Mouse (Mus musculus) forebrain, embryonic 14.5 days (tissue): Measurements from ENCODE around the gene Fmnl1. TPM values are rescaled to one million over a fixed set of nuclear protein-coding genes. Genes with fewer than 3 reads are reported as not detected.

Experiments
- ATAC-seq: fragments of 200-750 bp; cut with Nextera tagmentation; 2 replicates; pipeline ENCODE4 v1.8.0; 2017; ENCODE audit warnings: mild to moderate bottlenecking, moderate library complexity
- DNase-seq: peaks from one replicate; pipeline ENCODE4 v3.0.0-alpha.2; 2015; ENCODE audit warnings: low spot score
- H3K27ac ChIP-seq: fragments of 300-500 bp; sonication (generic); 2 replicates; pipeline ENCODE4 v1.5.1; 2014; ENCODE audit warnings: low read depth, mild to moderate bottlenecking, control low read depth, low read length, moderate library complexity
- H3K27me3 ChIP-seq: fragments of 300-500 bp; sonication (generic); replicated peaks from 2 replicates; pipeline ENCODE4 v1.6.1; 2014; ENCODE audit warnings: low read length, control low read depth, mixed read lengths; ENCODE audit not compliant: control insufficient read depth, insufficient read depth
- H3K36me3 ChIP-seq: fragments of 300-500 bp; sonication (generic); 2 replicates; pipeline ENCODE4 v1.6.1; 2014; ENCODE audit warnings: low read length, control low read depth; ENCODE audit not compliant: control insufficient read depth, insufficient read depth
- H3K4me1 ChIP-seq: fragments of 300-500 bp; sonication (generic); 2 replicates; pipeline ENCODE4 v1.6.1; 2014; ENCODE audit warnings: antibody characterized with exemption, low read length, control low read depth; ENCODE audit not compliant: control insufficient read depth, insufficient read depth
- H3K4me2 ChIP-seq: fragments of 300-500 bp; sonication (generic); 2 replicates; pipeline ENCODE4 v1.6.1; 2014; ENCODE audit warnings: mild to moderate bottlenecking, control low read depth, low read length
- H3K4me3 ChIP-seq: fragments of 300-500 bp; sonication (generic); 2 replicates; pipeline ENCODE4 v1.5.1; 2014; ENCODE audit warnings: low read depth, low read length, control low read depth
- H3K9ac ChIP-seq: fragments of 300-500 bp; sonication (generic); 2 replicates; pipeline ENCODE4 v1.6.1; 2014; ENCODE audit warnings: mild to moderate bottlenecking, low read length, control low read depth, moderate library complexity
- H3K9me3 ChIP-seq: fragments of 300-500 bp; sonication (generic); replicated peaks from 2 replicates; pipeline ENCODE4 v1.6.1; 2016; ENCODE audit warnings: low read length, control low read depth, mixed read lengths; ENCODE audit not compliant: control insufficient read depth
- WGBS: fragments of 180-500 bp; shearing (Covaris S2); extraction: QIAGEN DNeasy Blood & Tissue Kit; methylation state at CpG from one replicate; pipeline ENCODE4 v1.1.7; 2014; 5-methylcytosine and 5-hydroxymethylcytosine counted together
- polyA plus RNA-seq: library from polyadenylated mRNA; unstranded; fragments of >200 nt; fragmentation: Nextera tagmentation; extraction: Ambion mirVana; gene quantifications from 2 replicates; pipeline ENCODE4 v1.2.1, GENCODE M21; 2014

Fmnl1 gene
- polyA plus RNA-seq, 1 experiment from 2014 or later: 1.2 TPM

GRCm38 (mm10) chr11:103171703-103172391, 940 bp downstream of the Fmnl1 start:
- Histone ChIP-seq H3K4me1 (no peaks in the 10 kb centered on the region), H3K4me3 (peak overlapping the region; percentile 63), H3K27me3 (peaks cover 32% of the 10 kb centered on the region), H3K4me2 (peak overlapping the region; percentile 84), H3K36me3 (no peaks in the 10 kb centered on the region), H3K9ac (no peak overlapping the region), H3K27ac (no peak overlapping the region), H3K9me3 (no peaks in the 10 kb centered on the region)
- DNase-seq (no peak), ATAC-seq (no peak)
- 51% methylated on average over 9 of the region's 9 CpGs for WGBS

- H3K4me1 ChIP-seq: no peaks in the 10 kb centered on the region
- no peak for DNase-seq
- no peak overlapping the region; the same call in 1 of the 2 replicates for H3K4me2 ChIP-seq
- no peaks in the 10 kb centered on the region for H3K36me3 ChIP-seq
- no peak overlapping the region for H3K4me3 ChIP-seq
- no peak overlapping the region for H3K9ac ChIP-seq
- peaks cover 32% of the 10 kb centered on the region for H3K27me3 ChIP-seq
- H3K9me3 ChIP-seq: no peaks in the 10 kb centered on the region
- WGBS: 61% methylated on average over 6 of the region's 6 CpGs
- H3K27ac ChIP-seq: no peak overlapping the region
- ATAC-seq: no peak
These were observed 1.6 kb downstream of the Fmnl1 start for GRCm38 (mm10) chr11:103172392-103173040.

- Histone ChIP-seq H3K27ac (no peak overlapping the region), H3K4me2 (no peak overlapping the region), H3K4me1 (no peaks in the 10 kb centered on the region), H3K36me3 (no peaks in the 10 kb centered on the region), H3K9me3 (no peaks in the 10 kb centered on the region), H3K9ac (no peak overlapping the region), H3K4me3 (no peak overlapping the region), H3K27me3 (peaks cover 32% of the 10 kb centered on the region)
- no peak for ATAC-seq
- 78% methylated on average over 7 of the region's 7 CpGs for WGBS
- no peak for DNase-seq
These were observed 2.3 kb downstream of the Fmnl1 start for GRCm38 (mm10) chr11:103173041-103173770.

- Histone ChIP-seq H3K27ac (no peak overlapping the region), H3K36me3 (no peaks in the 10 kb centered on the region), H3K27me3 (peaks cover 32% of the 10 kb centered on the region), H3K9me3 (no peaks in the 10 kb centered on the region), H3K4me3 (no peak overlapping the region), H3K4me1 (no peaks in the 10 kb centered on the region), H3K9ac (no peak overlapping the region), H3K4me2 (no peak overlapping the region)
- no peak for ATAC-seq
- DNase-seq: no peak
- WGBS: 92% methylated on average over 11 of the region's 11 CpGs
These were observed 3.0 kb downstream of the Fmnl1 start for GRCm38 (mm10) chr11:103173771-103174344.

GRCm38 (mm10) chr11:103174411-103174832, 3.5 kb downstream of the Fmnl1 start:
- Histone ChIP-seq H3K27ac (no peak overlapping the region), H3K9me3 (no peaks in the 10 kb centered on the region), H3K4me3 (no peak overlapping the region), H3K36me3 (no peaks in the 10 kb centered on the region), H3K27me3 (peaks cover 31% of the 10 kb centered on the region), H3K4me2 (no peak overlapping the region), H3K9ac (no peak overlapping the region), H3K4me1 (no peaks in the 10 kb centered on the region)
- no peak for DNase-seq
- WGBS: 81% methylated on average over 5 of the region's 5 CpGs
- no peak for ATAC-seq

- peaks cover 26% of the 10 kb centered on the region for H3K27me3 ChIP-seq
- no peak overlapping the region for H3K4me3 ChIP-seq
- no peak for ATAC-seq
- no peaks in the 10 kb centered on the region for H3K4me1 ChIP-seq
- no peak overlapping the region for H3K27ac ChIP-seq
- H3K36me3 ChIP-seq: no peaks in the 10 kb centered on the region
- 62% methylated on average over 8 of the region's 8 CpGs for WGBS
- H3K9me3 ChIP-seq: no peaks in the 10 kb centered on the region
- H3K9ac ChIP-seq: no peak overlapping the region
- no peak overlapping the region for H3K4me2 ChIP-seq
- no peak for DNase-seq
These were observed 4.0 kb downstream of the Fmnl1 start for GRCm38 (mm10) chr11:103174891-103175391.

GRCm38 (mm10) chr11:103175688-103176442, 5.0 kb downstream of the Fmnl1 start:
- DNase-seq: no peak
- 81% methylated on average over 14 of the region's 14 CpGs for WGBS

GRCm38 (mm10) chr11:103176510-103176909, 5.6 kb downstream of the Fmnl1 start:
- H3K9ac ChIP-seq: no peak overlapping the region
- WGBS: 80% methylated on average over 1 of the region's 1 CpGs
- H3K4me2 ChIP-seq: no peak overlapping the region
- no peaks in the 10 kb centered on the region for H3K4me1 ChIP-seq
- H3K36me3 ChIP-seq: no peaks in the 10 kb centered on the region
- peaks cover 10% of the 10 kb centered on the region for H3K27me3 ChIP-seq
- no peak overlapping the region for H3K4me3 ChIP-seq
- no peaks in the 10 kb centered on the region for H3K9me3 ChIP-seq
- ATAC-seq (no peak), DNase-seq (no peak)
- no peak overlapping the region for H3K27ac ChIP-seq

More at GRCm38 (mm10) chr11:103175688-103176442, 5.0 kb downstream of the Fmnl1 start:
- H3K9me3 ChIP-seq: no peaks in the 10 kb centered on the region
- no peak overlapping the region for H3K27ac ChIP-seq
- ATAC-seq: no peak
- no peak overlapping the region for H3K9ac ChIP-seq
- no peak overlapping the region for H3K4me3 ChIP-seq
- no peaks in the 10 kb centered on the region for H3K36me3 ChIP-seq
- no peak overlapping the region for H3K4me2 ChIP-seq
- no peaks in the 10 kb centered on the region for H3K4me1 ChIP-seq
- peaks cover 17% of the 10 kb centered on the region for H3K27me3 ChIP-seq
